9 mouse cellular contexts compared by ENCODE assay signal in the genomic region with DNA sequence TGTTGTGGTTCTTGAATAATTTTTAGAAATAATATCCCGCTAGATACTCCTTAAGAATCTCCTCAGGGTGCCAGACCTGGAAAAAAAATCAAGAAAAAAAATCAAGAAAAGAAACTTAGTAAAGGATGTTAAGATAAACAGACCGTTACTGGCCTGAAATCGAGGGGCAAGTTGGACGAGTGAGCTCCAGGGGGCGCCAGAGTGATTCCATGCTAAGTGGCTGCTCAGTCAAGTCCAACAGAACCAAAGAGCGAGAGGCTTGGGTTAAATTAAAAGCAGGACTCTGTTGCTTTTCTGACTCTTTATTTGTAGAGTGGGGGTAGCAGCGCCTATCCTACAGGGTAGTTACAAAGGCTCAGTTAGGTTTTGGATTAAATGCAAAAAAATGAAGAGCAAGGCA. TPM values are rescaled to one million over a fixed set of nuclear protein-coding genes. Genes with fewer than 3 reads are reported as not detected.
A peak's percentile ranks its signal among the peaks of the same experiment; 100 is the strongest.
DNase-seq lines count a peak whose midpoint lies in the region; ATAC-seq and TF ChIP-seq lines count a peak whose summit lies in the region.
"Had no signal": no experiment of that assay in that cellular context is flagged by ENCODE, and none has a peak within 500 bp of the region (broad histone marks: within the 10 kb centered on the region; RNA-seq: fewer than 3 reads in every experiment).

No protein-coding gene starts in this region.

- H3K9ac ChIP-seq in midbrain, postnatal 0 days (replicated peaks; ENCODE audit: low read length, poor library complexity, severe bottlenecking), result no peak overlapping the region
- H3K9ac ChIP-seq: heart, embryonic 15.5 days had no signal

- no peak overlapping the region for H3K4me3 ChIP-seq in midbrain, postnatal 0 days (ENCODE audit: low read depth, low read length)
- H3K4me3 ChIP-seq: heart, embryonic 15.5 days had no signal

- H3K9me3 ChIP-seq in midbrain, postnatal 0 days (ENCODE audit: low read length), result no peaks in the 10 kb centered on the region
- H3K9me3 ChIP-seq: heart, embryonic 15.5 days had no signal

- peak; percentile 59 for TF ChIP-seq CTCF in midbrain, postnatal 0 days (IDR thresholded peaks at IDR 0.05)

- WGBS in midbrain, postnatal 0 days, result 40% methylated on average over 7 of the region's 7 CpGs

- no peaks in the 10 kb centered on the region for H3K27me3 ChIP-seq in midbrain, postnatal 0 days (ENCODE audit: insufficient read depth, low read length)
- H3K27me3 ChIP-seq: heart, embryonic 15.5 days had no signal

- H3K36me3 ChIP-seq in midbrain, postnatal 0 days (ENCODE audit: insufficient read depth, low read length), result no peaks in the 10 kb centered on the region
- H3K36me3 ChIP-seq: heart, embryonic 15.5 days had no signal

- DNase-seq in CD4-positive, CD25-positive, alpha-beta regulatory T cell, adult 2 months (ENCODE audit: low read depth, low spot score), result peak; percentile 31
- DNase-seq in A20 (ENCODE audit: low read depth, low spot score), result peak; percentile 39
- DNase-seq in c-Kit-positive CD71-negative TER-119-negative erythroid progenitor cells, embryonic 14.5 days (ENCODE audit: low read depth), result peak; percentile 19
- DNase-seq in gastrocnemius, postnatal 10 days, result peak; percentile 71
- peak; percentile 56 to 63 for DNase-seq in layer of hippocampus, postnatal 36 days
- DNase-seq in midbrain, postnatal 0 days (ENCODE audit: low spot score), result peak; percentile 58
- DNase-seq in thymus, postnatal 4 days, result peak; percentile 80

- no peak overlapping the region for H3K4me2 ChIP-seq in midbrain, postnatal 0 days (ENCODE audit: low read depth, low read length, poor library complexity, severe bottlenecking)
- H3K4me2 ChIP-seq: heart, embryonic 15.5 days had no signal

- 0 out of 2 replicates have a peak, but pooled peaks cover 6% of the 10 kb centered on the region for H3K4me1 ChIP-seq in midbrain, postnatal 0 days (ENCODE audit: insufficient read depth, low read length)
- H3K4me1 ChIP-seq: heart, embryonic 15.5 days had no signal

- no peak overlapping the region for H3K27ac ChIP-seq in midbrain, postnatal 0 days (ENCODE audit: low read depth, low read length)
- H3K27ac ChIP-seq: heart, embryonic 15.5 days had no signal

- ATAC-seq in CD4-positive, CD25-positive, alpha-beta regulatory T cell, adult 4 months, result no peak
- ATAC-seq in midbrain, postnatal 0 days (ENCODE audit: low FRiP score), result no peak

RNA-seq across cellular contexts. Expression of a gene that starts 3.5 kb away (rescaled TPM):
- polyA plus RNA-seq in CD4-positive, CD25-positive, alpha-beta regulatory T cell, adult 4 months (2017; shearing (Covaris generic)), result not detected
- not detected for total RNA-seq in gastrocnemius, postnatal 10 days (2021)
- total RNA-seq in layer of hippocampus, postnatal 36 days (2021), result not detected
- total RNA-seq in midbrain, postnatal 0 days (2014; rRNA removed), result not detected in 2 replicates
- not detected in 2 replicates for polyA plus RNA-seq in midbrain, postnatal 0 days (2015; fragmentation: Nextera tagmentation; extraction: Ambion mirVana)
- polyA plus RNA-seq: heart, embryonic 15.5 days had no signal

Comparison
In these comparisons a context has a peak if more than half of its experiments do, and no peak if none do; other contexts are left out.
1. DNase-seq: peak in every context shown above with its lines; median percentile 80 in thymus, postnatal 4 days; 71 in gastrocnemius, postnatal 10 days; 60 in layer of hippocampus, postnatal 36 days; 58 in midbrain, postnatal 0 days; 39 in A20; 31 in CD4-positive, CD25-positive, alpha-beta regulatory T cell, adult 2 months; 19 in c-Kit-positive CD71-negative TER-119-negative erythroid progenitor cells, embryonic 14.5 days.